Mouse (Mus musculus) heart, adult 2 months (tissue): ENCODE results near the gene Tjp1.

Source experiments
- CTCF ChIP-seq: fragments of 200-600 bp; IDR thresholded peaks from 2 replicates; pipeline ENCODE4 v1.8.1; 2022; ENCODE audit warnings: antibody characterized with exemption, mild to moderate bottlenecking, moderate library complexity
- EP300 ChIP-seq: fragments of 200-500 bp; IDR thresholded peaks from 2 replicates; pipeline ENCODE4 v1.6.1; 2011; ENCODE audit warnings: low read depth, low read length, control low read depth; ENCODE audit not compliant: insufficient read depth
- POLR2A ChIP-seq: fragments of 200-500 bp; IDR thresholded peaks from 2 replicates; pipeline ENCODE4 v1.6.1; 2011; ENCODE audit warnings: mild to moderate bottlenecking, low read depth, low read length, control low read depth; ENCODE audit not compliant: insufficient read depth

- no peak for TF ChIP-seq POLR2A
- no peak for TF ChIP-seq CTCF
- TF ChIP-seq EP300: no peak
Measured at GRCm38 (mm10) chr7:65424519-65424918, 103.1 kb downstream of the Tjp1 start.
